Mouse (Mus musculus) G1E (cell line): ENCODE results near the gene Arl4d.

Experiments used
- CTCF ChIP-seq: IDR thresholded peaks from 2 replicates; pipeline ENCODE4 v1.5.1; 2012; ENCODE audit warnings: low read depth, low read length, inconsistent platforms, mixed read lengths
- GATA1 ChIP-seq: IDR thresholded peaks from 2 replicates; pipeline ENCODE4 v1.6.1; 2012; ENCODE audit warnings: borderline replicate concordance, low read length, inconsistent platforms, mixed read lengths
- GATA2 ChIP-seq: IDR thresholded peaks from 2 replicates; pipeline ENCODE4 v1.6.1; 2012; ENCODE audit warnings: low read depth, low read length, inconsistent platforms, borderline replicate concordance
- TAL1 ChIP-seq: conservative IDR thresholded peaks from 2 replicates; pipeline ENCODE4 v1.6.1; 2012; ENCODE audit warnings: low read depth, low read length, inconsistent platforms, mixed read lengths

- TF ChIP-seq GATA2 (no peak), CTCF (no peak), TAL1 (no peak), GATA1 (no peak)
These were observed 38.1 kb upstream of the Arl4d start, which contains the start of gene Rdm1 for GRCm38 (mm10) chr11:101626995-101627856.
